Mouse (Mus musculus): ENCODE measurements around the gene Rab27a. TPM values are rescaled to one million over a fixed set of nuclear protein-coding genes. Genes with fewer than 3 reads are reported as not detected.

The Rab27a gene
- polyA plus RNA-seq, 1 experiment from 2014 or later, result 2.5 TPM

GRCm38 (mm10) chr9:73087121-73087520 lies 42.5 kb downstream of the Rab27a start:
- Histone ChIP-seq H3K9me3 (replicated peaks; ENCODE audit: control insufficient read depth, low read length) (no peaks in the 10 kb centered on the region), H3K9ac (replicated peaks; ENCODE audit: low read length) (no peak overlapping the region), H3K4me3 (ENCODE audit: low read depth, low read length) (no peak overlapping the region), H3K4me1 (ENCODE audit: control insufficient read depth, insufficient read depth, low read length) (no peaks in the 10 kb centered on the region), H3K4me2 (ENCODE audit: low read depth, low read length) (no peak overlapping the region), H3K27ac (replicated peaks; ENCODE audit: low read depth, low read length) (no peak overlapping the region), H3K27me3 (ENCODE audit: control insufficient read depth, insufficient read depth, low read length) (no peaks in the 10 kb centered on the region), H3K36me3 (replicated peaks; ENCODE audit: control insufficient read depth, insufficient read depth, low read depth, low read length) (no peaks in the 10 kb centered on the region)
- no peak for ATAC-seq (replicated peaks; ENCODE audit: insufficient number of reproducible peaks, low FRiP score, low TSS enrichment, low read depth)
- no peak for DNase-seq (ENCODE audit: low spot score)
- WGBS, result 64% methylated on average over 8 of the region's 8 CpGs

- no peak for DNase-seq (ENCODE audit: low spot score)
- H3K36me3 ChIP-seq (replicated peaks; ENCODE audit: control insufficient read depth, insufficient read depth, low read depth, low read length), result no peaks in the 10 kb centered on the region
- ATAC-seq (replicated peaks; ENCODE audit: insufficient number of reproducible peaks, low FRiP score, low TSS enrichment, low read depth), result no peak
- H3K4me2 ChIP-seq (ENCODE audit: low read depth, low read length), result no peak overlapping the region
- 79% methylated on average over 5 of the region's 5 CpGs for WGBS
- no peaks in the 10 kb centered on the region for H3K9me3 ChIP-seq (replicated peaks; ENCODE audit: control insufficient read depth, low read length)
- H3K4me3 ChIP-seq (ENCODE audit: low read depth, low read length), result no peak overlapping the region
- H3K9ac ChIP-seq (replicated peaks; ENCODE audit: low read length), result no peak overlapping the region
- no peak overlapping the region for H3K27ac ChIP-seq (replicated peaks; ENCODE audit: low read depth, low read length)
- no peaks in the 10 kb centered on the region for H3K4me1 ChIP-seq (ENCODE audit: control insufficient read depth, insufficient read depth, low read length)
- H3K27me3 ChIP-seq (ENCODE audit: control insufficient read depth, insufficient read depth, low read length), result no peaks in the 10 kb centered on the region
Measured at GRCm38 (mm10) chr9:73087581-73087980, 42.9 kb downstream of the Rab27a start.

- Histone ChIP-seq H3K9ac (replicated peaks; ENCODE audit: low read length) (no peak overlapping the region), H3K27me3 (ENCODE audit: control insufficient read depth, insufficient read depth, low read length) (no peaks in the 10 kb centered on the region), H3K4me3 (ENCODE audit: low read depth, low read length) (no peak overlapping the region), H3K4me2 (ENCODE audit: low read depth, low read length) (no peak overlapping the region), H3K36me3 (replicated peaks; ENCODE audit: control insufficient read depth, insufficient read depth, low read depth, low read length) (no peaks in the 10 kb centered on the region), H3K9me3 (replicated peaks; ENCODE audit: control insufficient read depth, low read length) (no peaks in the 10 kb centered on the region), H3K4me1 (ENCODE audit: control insufficient read depth, insufficient read depth, low read length) (no peaks in the 10 kb centered on the region), H3K27ac (replicated peaks; ENCODE audit: low read depth, low read length) (no peak overlapping the region)
- ATAC-seq (replicated peaks; ENCODE audit: insufficient number of reproducible peaks, low FRiP score, low TSS enrichment, low read depth) (no peak), DNase-seq (ENCODE audit: low spot score) (no peak)
- 73% methylated on average over 16 of the region's 16 CpGs for WGBS
Measured at GRCm38 (mm10) chr9:73089222-73089920, 44.7 kb downstream of the Rab27a start.

- no peak overlapping the region for H3K9ac ChIP-seq (replicated peaks; ENCODE audit: low read length)
Measured at GRCm38 (mm10) chr9:73090121-73090520, 45.5 kb downstream of the Rab27a start.

DNA sequence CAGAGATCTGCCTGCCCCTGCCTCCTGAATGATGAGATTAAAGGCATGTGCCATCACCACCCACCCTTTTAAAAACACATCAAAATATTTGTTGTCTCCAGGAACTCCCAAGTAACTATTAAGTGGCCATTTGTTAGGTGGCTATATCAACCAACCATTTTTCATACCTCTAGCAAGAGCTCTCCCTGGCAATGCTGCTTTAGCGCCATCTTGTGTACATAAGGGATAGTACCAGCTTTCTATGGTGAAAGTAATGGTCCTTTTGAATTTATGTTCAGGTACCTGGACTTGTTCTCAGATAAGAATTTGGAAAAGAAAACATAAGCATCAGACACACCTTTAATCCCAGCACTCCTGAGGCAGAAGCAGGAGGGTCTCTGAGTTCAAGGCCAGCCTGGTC lies 47.1 kb downstream of the Rab27a start:
- no peak overlapping the region for H3K9ac ChIP-seq (replicated peaks; ENCODE audit: low read length)
- DNase-seq (ENCODE audit: low spot score) (peak; percentile 79), ATAC-seq (replicated peaks; ENCODE audit: insufficient number of reproducible peaks, low FRiP score, low TSS enrichment, low read depth) (no peak)
- no peak overlapping the region for H3K27ac ChIP-seq (replicated peaks; ENCODE audit: low read depth, low read length)
- no peaks in the 10 kb centered on the region for H3K9me3 ChIP-seq (replicated peaks; ENCODE audit: control insufficient read depth, low read length)
- no peaks in the 10 kb centered on the region for H3K36me3 ChIP-seq (replicated peaks; ENCODE audit: control insufficient read depth, insufficient read depth, low read depth, low read length)
- no peaks in the 10 kb centered on the region for H3K4me1 ChIP-seq (ENCODE audit: control insufficient read depth, insufficient read depth, low read length)
- H3K4me3 ChIP-seq (ENCODE audit: low read depth, low read length), result no peak overlapping the region
- no peaks in the 10 kb centered on the region for H3K27me3 ChIP-seq (ENCODE audit: control insufficient read depth, insufficient read depth, low read length)
- H3K4me2 ChIP-seq (ENCODE audit: low read depth, low read length), result no peak overlapping the region
- 0% methylated on average over 1 of the region's 1 CpGs for WGBS

More at GRCm38 (mm10) chr9:73090121-73090520, 45.5 kb downstream of the Rab27a start:
- no peak overlapping the region for H3K4me3 ChIP-seq (ENCODE audit: low read depth, low read length)
- WGBS, result 75% methylated on average over 10 of the region's 10 CpGs
- ATAC-seq (replicated peaks; ENCODE audit: insufficient number of reproducible peaks, low FRiP score, low TSS enrichment, low read depth) (no peak), DNase-seq (ENCODE audit: low spot score) (no peak)
- no peaks in the 10 kb centered on the region for H3K27me3 ChIP-seq (ENCODE audit: control insufficient read depth, insufficient read depth, low read length)
- H3K27ac ChIP-seq (replicated peaks; ENCODE audit: low read depth, low read length), result no peak overlapping the region
- H3K4me2 ChIP-seq (ENCODE audit: low read depth, low read length), result no peak overlapping the region
- no peaks in the 10 kb centered on the region for H3K36me3 ChIP-seq (replicated peaks; ENCODE audit: control insufficient read depth, insufficient read depth, low read depth, low read length)
- no peaks in the 10 kb centered on the region for H3K9me3 ChIP-seq (replicated peaks; ENCODE audit: control insufficient read depth, low read length)
- no peaks in the 10 kb centered on the region for H3K4me1 ChIP-seq (ENCODE audit: control insufficient read depth, insufficient read depth, low read length)

DNA sequence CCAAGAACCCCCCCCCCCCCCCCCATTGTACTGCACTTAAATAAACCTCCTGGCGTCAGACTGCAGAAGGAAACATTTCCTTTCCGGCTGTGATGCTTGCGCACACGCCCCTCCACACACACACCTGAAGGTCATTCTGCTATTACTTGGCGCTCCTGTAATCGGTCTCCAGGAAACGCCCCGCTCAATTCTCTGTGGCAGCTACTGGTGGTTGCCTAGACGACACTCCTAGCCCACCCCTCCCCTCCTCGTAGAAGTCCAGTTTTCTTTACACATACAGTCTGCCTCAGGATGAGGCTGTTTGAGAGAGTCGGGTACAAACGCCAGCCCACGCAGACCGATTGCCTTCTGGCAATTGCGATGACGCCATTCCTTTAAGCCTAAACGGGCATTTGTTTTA lies 49.9 kb downstream of the Rab27a start:
- H3K9me3 ChIP-seq (replicated peaks; ENCODE audit: control insufficient read depth, low read length), result no peaks in the 10 kb centered on the region
- H3K27ac ChIP-seq (replicated peaks; ENCODE audit: low read depth, low read length), result no peak overlapping the region
- no peak overlapping the region for H3K4me3 ChIP-seq (ENCODE audit: low read depth, low read length)
- no peaks in the 10 kb centered on the region for H3K4me1 ChIP-seq (ENCODE audit: control insufficient read depth, insufficient read depth, low read length)
- no peak overlapping the region for H3K9ac ChIP-seq (replicated peaks; ENCODE audit: low read length)
- peak; percentile 63 for DNase-seq (ENCODE audit: low spot score)
- WGBS, result 48% methylated on average over 17 of the region's 17 CpGs
- no peak overlapping the region for H3K4me2 ChIP-seq (ENCODE audit: low read depth, low read length)
- no peaks in the 10 kb centered on the region for H3K27me3 ChIP-seq (ENCODE audit: control insufficient read depth, insufficient read depth, low read length)
- H3K36me3 ChIP-seq (replicated peaks; ENCODE audit: control insufficient read depth, insufficient read depth, low read depth, low read length), result no peaks in the 10 kb centered on the region
- peak; percentile 49; the same call in 1 of the 2 replicates for ATAC-seq (replicated peaks; ENCODE audit: insufficient number of reproducible peaks, low FRiP score, low TSS enrichment, low read depth)

DNA sequence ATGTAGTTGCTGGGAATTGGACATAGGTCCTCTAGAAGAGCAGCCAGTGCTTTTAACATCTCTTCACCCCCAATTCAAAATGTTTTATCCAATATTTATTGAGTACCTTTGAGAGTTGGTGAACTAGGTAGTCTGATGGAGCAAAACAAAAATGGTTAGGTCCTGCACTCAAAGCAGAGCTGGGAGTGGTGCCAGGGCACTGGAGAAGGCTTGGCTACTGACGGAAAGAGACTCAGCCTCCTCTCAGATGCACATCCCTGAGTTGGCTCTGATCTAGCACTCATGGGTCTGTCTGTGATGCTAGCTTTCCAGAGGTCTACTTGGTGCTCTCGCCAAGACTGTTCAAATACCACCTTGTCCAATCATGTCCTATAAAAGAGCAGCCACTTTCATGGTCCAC lies 53.2 kb downstream of the Rab27a start:
- no peak for DNase-seq (ENCODE audit: low spot score)
- 75% methylated on average over 2 of the region's 2 CpGs for WGBS
- Histone ChIP-seq H3K9ac (replicated peaks; ENCODE audit: low read length) (no peak overlapping the region), H3K4me1 (ENCODE audit: control insufficient read depth, insufficient read depth, low read length) (no peaks in the 10 kb centered on the region), H3K4me3 (ENCODE audit: low read depth, low read length) (no peak overlapping the region), H3K36me3 (replicated peaks; ENCODE audit: control insufficient read depth, insufficient read depth, low read depth, low read length) (no peaks in the 10 kb centered on the region), H3K9me3 (replicated peaks; ENCODE audit: control insufficient read depth, low read length) (no peaks in the 10 kb centered on the region), H3K27me3 (ENCODE audit: control insufficient read depth, insufficient read depth, low read length) (no peaks in the 10 kb centered on the region), H3K27ac (replicated peaks; ENCODE audit: low read depth, low read length) (no peak overlapping the region), H3K4me2 (ENCODE audit: low read depth, low read length) (no peak overlapping the region)
- no peak for ATAC-seq (replicated peaks; ENCODE audit: insufficient number of reproducible peaks, low FRiP score, low TSS enrichment, low read depth)

DNA sequence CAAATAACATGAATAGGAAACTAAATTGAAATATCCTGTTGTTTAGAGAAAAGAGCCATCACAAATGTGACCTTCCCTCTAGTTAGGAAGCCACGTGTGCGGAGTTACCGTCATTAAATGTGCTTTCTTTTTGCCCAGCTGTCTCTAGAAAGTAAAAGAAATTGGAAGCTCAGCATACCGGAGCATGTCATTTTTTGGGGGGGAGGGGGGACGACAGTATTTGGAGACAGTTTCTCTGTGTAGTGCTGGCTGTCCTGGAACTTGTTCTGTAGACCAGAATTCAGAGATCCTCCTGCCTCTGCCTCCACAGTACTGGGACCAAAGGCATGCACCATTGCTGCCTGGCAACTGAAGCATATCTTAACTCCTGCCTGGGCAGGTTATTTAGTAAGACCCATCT lies 56.9 kb downstream of the Rab27a start, which contains the start of gene Khdc3:
Khdc3 (plus strand) TSS at position 301 of the 400 bp plus-strand sequence.
- no peaks in the 10 kb centered on the region for H3K9me3 ChIP-seq (replicated peaks; ENCODE audit: control insufficient read depth, low read length)
- peaks cover 6% of the 10 kb centered on the region; the same call in 1 of the 2 replicates for H3K27me3 ChIP-seq (ENCODE audit: control insufficient read depth, insufficient read depth, low read length)
- no peak within 1 kb of the TSS for H3K4me3 ChIP-seq (ENCODE audit: low read depth, low read length)
- 89% methylated on average over 5 of the region's 5 CpGs for WGBS
- no peak for DNase-seq (ENCODE audit: low spot score)
- no peaks in the 10 kb centered on the region for H3K4me1 ChIP-seq (ENCODE audit: control insufficient read depth, insufficient read depth, low read length)
- no peak for ATAC-seq (replicated peaks; ENCODE audit: insufficient number of reproducible peaks, low FRiP score, low TSS enrichment, low read depth)
- no peak within 1 kb of the TSS for H3K27ac ChIP-seq (replicated peaks; ENCODE audit: low read depth, low read length)
- H3K36me3 ChIP-seq (replicated peaks; ENCODE audit: control insufficient read depth, insufficient read depth, low read depth, low read length), result no peaks in the 10 kb centered on the region
- H3K9ac ChIP-seq (replicated peaks; ENCODE audit: low read length), result no peak within 1 kb of the TSS
- H3K4me2 ChIP-seq (ENCODE audit: low read depth, low read length), result no peak within 1 kb of the TSS
